Mouse (Mus musculus) lung, adult 2 months (tissue): ENCODE measurements around the gene Csnk1g1.

Source experiments
- CTCF ChIP-seq: fragments of 200-500 bp; IDR thresholded peaks from 2 replicates; pipeline ENCODE4 v1.5.1; 2011; ENCODE audit warnings: mild to moderate bottlenecking, low read length, control low read depth; ENCODE audit not compliant: insufficient read depth
- POLR2A ChIP-seq: fragments of 200-500 bp; IDR thresholded peaks from 2 replicates; pipeline ENCODE4 v1.6.1; 2011; ENCODE audit warnings: low read depth, mild to moderate bottlenecking, control low read depth, low read length, borderline replicate concordance; ENCODE audit errors: extremely low read depth

- TF ChIP-seq CTCF, result no peak
- TF ChIP-seq POLR2A, result no peak
Measured at GRCm38 (mm10) chr9:66038082-66038481, 129.4 kb downstream of the Csnk1g1 start.
